Mouse (Mus musculus): Measurements from ENCODE around the gene Crebrf. TPM values are rescaled to one million over a fixed set of nuclear protein-coding genes. Genes with fewer than 3 reads are reported as not detected.

The Crebrf gene
- polyA plus RNA-seq, 1 experiment from 2014 or later, result 21.4 TPM

- no peak for DNase-seq (ENCODE audit: low spot score)
Observed at GRCm38 (mm10) chr17:26826131-26826530, 110.7 kb downstream of the Crebrf start.

Other genes starting within 250 kb of the Crebrf start
- gene Ergic1, start 154.2 kb upstream of the Crebrf start, polyA plus RNA-seq (2015; fragmentation: Nextera tagmentation; extraction: Ambion mirVana), result 64.6 and 70.2 TPM in 2 replicates
- 22.4 and 26.4 TPM in 2 replicates for gene Dusp1, start 153.5 kb upstream of the Crebrf start, polyA plus RNA-seq (2015; fragmentation: Nextera tagmentation; extraction: Ambion mirVana)
- 352 and 361 TPM in 2 replicates for gene Atp6v0e, start 52.4 kb upstream of the Crebrf start, polyA plus RNA-seq (2015; fragmentation: Nextera tagmentation; extraction: Ambion mirVana)
- gene Bnip1, start 65.4 kb downstream of the Crebrf start, polyA plus RNA-seq (2015; fragmentation: Nextera tagmentation; extraction: Ambion mirVana), result 41.1 and 41.6 TPM in 2 replicates
- not detected in 2 replicates for gene Nkx2-5, start 129.4 kb downstream of the Crebrf start, polyA plus RNA-seq (2015; fragmentation: Nextera tagmentation; extraction: Ambion mirVana)
- gene Kifc5b, start 201.4 kb downstream of the Crebrf start, polyA plus RNA-seq (2015; fragmentation: Nextera tagmentation; extraction: Ambion mirVana), result 4.2 and 5.8 TPM in 2 replicates
- 8.5 and 9.3 TPM in 2 replicates for gene Phf1, start 217.4 kb downstream of the Crebrf start, polyA plus RNA-seq (2015; fragmentation: Nextera tagmentation; extraction: Ambion mirVana)
- 237 and 241 TPM in 2 replicates for gene Cuta, start 223.9 kb downstream of the Crebrf start, polyA plus RNA-seq (2015; fragmentation: Nextera tagmentation; extraction: Ambion mirVana)
- 0.21 TPM in 2 replicates for gene Syngap1, start 225.6 kb downstream of the Crebrf start, polyA plus RNA-seq (2015; fragmentation: Nextera tagmentation; extraction: Ambion mirVana)